Mouse (Mus musculus) thymus, postnatal 36 days (tissue): Measurements from ENCODE around the gene Enpp4.

ENCODE experiments used
- DNase-seq, 2 experiments: peaks; one replicate each; pipeline ENCODE4 v3.0.0; 2022; ENCODE audit warnings: mixed read lengths in 2 of 2

Enpp4 gene

DNA sequence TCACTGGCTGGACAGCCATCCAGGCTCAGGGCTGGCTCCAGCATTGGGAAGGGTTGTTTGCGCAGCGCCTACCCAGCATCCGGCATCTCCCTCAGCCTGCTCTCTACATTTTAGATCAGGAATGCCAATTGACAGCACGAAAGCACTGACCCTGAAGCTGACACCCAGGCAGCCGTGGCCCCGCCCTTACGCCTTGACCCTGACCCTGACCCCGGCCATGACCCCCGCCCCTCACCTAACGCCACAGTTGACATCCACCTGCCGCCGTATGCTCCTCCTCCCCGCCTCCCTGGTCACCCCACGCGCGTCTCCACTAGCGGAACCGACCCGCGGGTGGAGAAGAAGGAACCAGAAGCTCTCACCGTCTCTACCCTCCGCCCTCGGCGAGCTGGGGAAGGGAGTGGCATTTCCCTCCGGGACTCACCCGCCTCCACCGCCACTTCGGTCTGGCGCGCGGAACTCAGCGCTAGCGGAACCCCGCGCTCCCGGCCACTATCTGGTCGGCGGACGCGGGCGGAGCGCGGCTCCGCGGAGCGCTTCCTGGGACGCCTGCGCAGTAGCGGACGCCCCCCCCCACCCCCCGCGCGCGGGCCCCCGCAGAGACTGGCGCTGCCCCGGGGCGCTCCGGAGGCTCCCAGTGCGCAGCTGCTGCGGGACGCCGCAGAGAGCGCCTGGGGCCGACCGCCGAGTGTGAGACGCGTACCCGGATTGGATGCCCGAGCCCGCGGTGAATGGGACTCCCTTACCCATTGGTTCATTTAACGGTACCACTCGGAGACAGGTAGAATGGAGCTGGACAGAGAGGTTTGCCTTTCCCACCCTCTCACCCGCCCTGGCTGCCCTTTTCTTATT, at the start of gene Enpp4:
TSS of gene Enpp4 (minus strand) at position 523 of the 852 bp plus-strand sequence.
- peak; percentile 90 to 93 for DNase-seq

DNA sequence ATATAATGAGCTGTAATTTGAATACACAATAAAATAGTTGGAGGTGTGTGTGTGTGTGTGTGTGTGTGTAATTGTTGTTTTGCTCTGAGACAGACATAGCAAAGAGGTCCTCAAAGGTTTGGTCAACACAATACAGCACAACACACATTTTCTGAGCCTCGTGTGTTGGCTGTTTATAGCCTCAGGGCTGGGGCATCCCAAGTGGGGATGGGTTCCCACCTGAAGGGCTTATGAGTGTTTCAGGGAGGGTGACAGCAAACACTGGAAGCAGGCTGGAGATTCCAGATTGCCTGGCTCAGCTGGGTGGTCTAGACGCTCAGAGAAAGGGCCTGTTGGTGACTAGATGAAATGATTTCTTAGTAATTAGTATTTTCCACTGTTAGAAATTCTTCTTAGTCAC, 49.6 kb upstream of the Enpp4 start:
- DNase-seq: no peak

- DNase-seq: no peak
Observed at GRCm38 (mm10) chr17:44153871-44154270, 48.3 kb upstream of the Enpp4 start.

- no peak for DNase-seq
Observed at GRCm38 (mm10) chr17:44151889-44152288, 46.3 kb upstream of the Enpp4 start.

DNA sequence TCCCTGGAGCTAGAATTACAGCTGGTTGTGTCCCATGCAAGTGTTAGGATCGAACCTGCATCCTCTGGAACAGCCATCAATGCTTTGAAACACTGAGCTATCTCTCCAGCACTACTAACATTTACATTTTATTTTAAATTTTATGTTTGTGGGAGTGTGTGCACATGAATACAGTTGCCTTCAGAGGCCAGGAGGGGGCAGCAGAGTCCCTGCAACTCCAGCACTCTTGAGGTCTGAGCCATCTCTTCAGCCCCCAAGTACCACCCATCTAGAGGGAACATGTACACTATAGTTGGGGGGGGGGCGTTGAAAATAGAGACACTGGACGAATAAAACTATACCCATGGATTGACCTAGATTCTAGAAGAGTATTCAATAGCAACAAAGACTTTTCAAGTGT, 45.5 kb upstream of the Enpp4 start:
- peak; percentile 44 to 45 for DNase-seq

GRCm38 (mm10) chr17:44148109-44148846, 42.7 kb upstream of the Enpp4 start:
- DNase-seq: no peak

GRCm38 (mm10) chr17:44145806-44146205, 40.2 kb upstream of the Enpp4 start:
- DNase-seq: no peak

DNA sequence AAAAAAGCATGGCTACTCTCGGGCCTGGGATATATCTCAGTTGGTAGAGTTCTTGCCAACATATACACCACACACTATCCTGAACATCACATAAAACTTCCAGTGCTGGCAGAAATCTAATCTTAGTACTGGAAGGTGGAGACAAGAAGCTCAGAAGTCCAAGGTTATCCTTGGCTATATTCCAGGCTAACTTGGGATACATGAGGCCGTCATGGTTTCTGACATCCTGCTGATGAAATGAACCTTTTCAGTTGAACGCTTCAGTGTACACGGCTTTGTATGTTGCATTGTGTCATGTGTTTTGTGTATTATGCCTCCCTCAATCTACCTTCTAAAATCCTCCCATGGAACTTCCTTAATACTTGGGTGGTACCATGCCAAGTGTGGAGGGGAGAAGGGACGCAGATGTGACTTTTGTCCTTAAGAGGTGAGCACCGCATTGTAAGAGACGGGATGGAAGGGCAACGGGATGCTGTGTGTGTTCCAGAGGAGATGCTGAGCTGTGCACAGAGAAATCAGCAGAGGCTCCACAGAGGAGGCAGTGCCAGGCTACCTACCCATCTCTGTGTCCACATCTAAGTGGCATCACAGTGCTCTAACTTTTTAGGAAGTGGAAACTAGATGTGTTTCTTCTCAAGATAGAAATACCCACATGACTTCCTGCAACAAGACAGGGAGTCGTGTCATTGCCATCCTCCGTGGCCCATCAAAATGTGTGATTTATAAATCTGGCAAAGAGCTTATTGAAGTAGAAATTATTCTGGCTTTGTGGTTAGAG, 31.4 kb upstream of the Enpp4 start:
- no peak for DNase-seq

DNA sequence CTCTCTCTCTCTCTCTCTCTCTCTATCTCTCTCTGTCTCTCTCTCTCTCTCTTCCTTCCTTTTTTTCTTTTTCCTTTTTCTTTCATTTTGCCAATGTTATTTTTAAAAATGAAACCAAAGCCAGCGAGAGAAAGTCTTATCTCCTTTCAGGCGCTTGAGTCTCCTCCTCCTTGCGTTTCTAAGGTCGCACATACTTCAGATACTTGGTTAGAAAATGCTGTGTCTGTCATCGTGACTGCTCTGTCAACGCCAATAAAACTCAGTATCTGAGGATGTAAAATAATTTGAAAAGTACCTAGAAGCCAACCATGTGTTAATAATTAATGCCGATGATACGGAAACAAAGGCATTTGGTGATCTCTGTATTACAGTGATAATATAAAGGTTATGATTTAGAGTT, 30.4 kb upstream of the Enpp4 start:
- no peak for DNase-seq

- no peak for DNase-seq
Observed at GRCm38 (mm10) chr17:44134545-44134944, 28.9 kb upstream of the Enpp4 start.

DNA sequence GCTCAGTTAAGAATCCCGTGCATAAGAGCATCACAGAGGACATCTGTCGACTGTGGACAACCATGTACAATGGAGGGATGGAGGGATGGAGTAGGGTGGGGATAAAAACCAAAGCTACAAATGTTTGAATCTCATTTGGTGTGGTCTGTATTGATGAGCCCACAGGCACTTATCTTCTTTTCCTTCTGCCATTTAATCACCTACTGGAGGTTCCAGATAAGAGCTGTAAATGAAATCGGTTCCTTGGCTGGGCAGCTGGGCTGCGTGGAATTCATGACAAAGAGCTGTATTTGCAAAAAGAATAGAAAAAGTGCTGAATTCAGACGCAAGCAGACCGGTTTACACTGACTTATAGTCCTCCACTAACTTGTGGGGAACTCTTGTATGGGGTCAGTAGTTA, 28.5 kb upstream of the Enpp4 start:
- DNase-seq: no peak

DNA sequence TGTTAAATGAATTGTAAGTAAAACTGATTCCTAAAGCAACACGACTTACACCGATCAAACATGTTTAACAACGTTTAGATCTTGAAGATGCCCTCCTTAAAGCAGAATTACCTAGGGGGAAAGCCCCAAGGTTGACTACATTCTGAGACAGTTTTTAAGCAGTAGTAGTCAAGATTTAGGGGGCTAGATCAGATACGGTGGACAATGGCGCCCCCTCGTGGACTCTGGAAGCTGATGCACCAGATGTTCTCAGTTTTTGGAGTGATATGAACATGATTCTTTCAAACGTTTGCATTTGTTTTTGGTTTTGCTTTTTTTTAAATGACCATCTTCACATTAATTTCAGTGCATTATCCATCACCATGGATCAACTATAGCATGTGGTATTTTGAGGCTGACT, 24.8 kb upstream of the Enpp4 start:
- DNase-seq: peak; percentile 60 to 69

GRCm38 (mm10) chr17:44129092-44129750, 23.6 kb upstream of the Enpp4 start:
- DNase-seq: no peak

DNA sequence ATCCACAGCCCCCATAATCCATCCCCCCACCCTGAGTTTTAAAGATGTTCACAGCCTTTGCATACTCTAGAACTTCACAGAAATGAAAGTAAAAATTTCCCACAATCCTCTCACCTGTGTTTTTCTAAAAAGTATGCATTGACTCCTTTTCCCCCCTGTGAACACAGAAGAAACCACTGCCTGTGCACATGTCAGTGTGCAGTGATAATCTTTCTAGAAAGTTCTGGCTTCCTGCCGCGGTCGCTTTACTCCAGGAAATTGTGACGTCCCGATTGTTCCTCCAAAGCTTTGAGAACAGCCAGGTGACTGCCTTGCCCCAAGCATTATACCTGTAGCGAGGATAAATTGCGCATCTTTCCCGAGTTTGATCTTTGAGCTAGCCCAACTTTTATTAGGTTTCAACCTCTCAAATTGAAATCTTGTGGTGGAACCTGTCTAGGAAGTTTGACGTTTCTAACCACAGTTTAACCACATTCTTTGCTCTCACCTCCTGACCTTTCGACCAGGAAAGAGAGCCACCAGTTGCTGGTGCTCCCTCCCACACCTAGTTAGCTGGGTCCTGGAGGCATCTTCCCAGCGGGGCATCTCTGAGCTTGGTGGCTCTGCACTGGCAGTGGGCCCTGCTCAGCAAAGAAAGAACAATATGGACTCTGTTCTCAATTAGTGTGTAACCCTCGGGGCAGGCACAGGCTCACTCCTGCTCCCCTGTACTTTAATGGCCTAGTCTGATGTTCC, 15.9 kb upstream of the Enpp4 start:
- peak in 1 of 2 experiments; percentile 9 for DNase-seq

- no peak for DNase-seq
Observed at GRCm38 (mm10) chr17:44118231-44118630, 12.6 kb upstream of the Enpp4 start.

DNA sequence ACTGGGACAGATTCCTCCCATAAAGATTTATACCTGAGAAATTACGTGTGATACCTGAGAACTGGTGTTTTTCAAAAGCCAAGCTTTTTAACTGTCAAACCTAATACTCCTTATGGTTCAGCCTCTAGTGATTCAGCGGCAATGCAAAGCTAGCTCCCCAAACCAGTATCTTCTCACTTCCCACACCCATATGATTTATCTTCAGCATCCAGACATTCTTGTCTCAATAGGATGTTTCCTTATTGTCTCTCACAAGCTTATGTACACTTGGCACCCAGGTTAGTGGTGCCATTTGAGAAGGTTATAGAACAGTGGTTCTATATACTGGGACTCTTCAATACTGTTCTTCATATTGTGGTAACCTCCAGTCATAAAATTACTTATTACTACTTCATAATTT, 12.1 kb upstream of the Enpp4 start:
- no peak for DNase-seq

GRCm38 (mm10) chr17:44116584-44116983, 11.0 kb upstream of the Enpp4 start:
- no peak for DNase-seq

- DNase-seq: no peak
Observed at GRCm38 (mm10) chr17:44108331-44108730, 2.7 kb upstream of the Enpp4 start.

GRCm38 (mm10) chr17:44101961-44102360, 3.6 kb downstream of the Enpp4 start:
- no peak for DNase-seq

GRCm38 (mm10) chr17:44100906-44101305, 4.7 kb downstream of the Enpp4 start:
- DNase-seq: no peak

DNA sequence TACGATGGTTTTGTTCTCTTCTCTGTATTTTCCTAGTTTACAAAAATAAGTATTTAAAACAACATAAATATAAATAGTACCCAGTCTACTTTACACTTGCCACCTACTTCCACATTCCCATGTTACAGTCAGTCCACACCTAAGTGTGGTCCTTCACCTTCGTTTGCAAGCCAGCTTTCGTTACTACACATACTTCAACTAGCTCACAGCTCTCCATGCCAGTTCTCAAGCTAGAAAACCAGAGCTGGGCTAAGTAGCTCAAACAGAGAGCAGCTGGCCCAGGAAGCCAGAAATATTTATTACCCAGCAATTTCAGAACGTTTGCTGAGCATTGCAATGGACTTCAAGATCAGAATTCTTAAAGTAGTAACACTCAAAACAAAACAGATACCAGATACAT, 5.1 kb downstream of the Enpp4 start:
- no peak for DNase-seq

DNA sequence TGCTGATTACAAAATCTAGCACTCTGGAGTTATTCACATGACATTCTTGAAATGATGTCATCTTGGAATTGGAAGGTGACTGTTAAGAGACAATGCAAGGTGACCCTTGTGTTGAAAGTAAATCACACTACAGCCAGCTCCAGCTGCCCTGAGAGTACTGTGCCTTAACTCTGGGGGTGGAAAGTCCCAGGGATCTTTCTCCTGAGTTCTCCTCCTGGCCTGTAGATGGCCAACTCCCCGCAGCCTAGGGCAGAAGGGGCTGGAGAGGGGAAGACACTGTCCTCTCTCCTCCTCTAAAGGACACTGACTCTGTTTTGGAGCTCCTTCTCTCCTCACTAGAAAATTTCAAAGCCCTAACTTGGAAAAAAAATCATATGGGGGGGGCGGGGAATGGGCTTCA, 14.1 kb downstream of the Enpp4 start:
- DNase-seq: no peak
